Comparison of ENCODE assay signal across 10 mouse cellular contexts in the genomic region with DNA sequence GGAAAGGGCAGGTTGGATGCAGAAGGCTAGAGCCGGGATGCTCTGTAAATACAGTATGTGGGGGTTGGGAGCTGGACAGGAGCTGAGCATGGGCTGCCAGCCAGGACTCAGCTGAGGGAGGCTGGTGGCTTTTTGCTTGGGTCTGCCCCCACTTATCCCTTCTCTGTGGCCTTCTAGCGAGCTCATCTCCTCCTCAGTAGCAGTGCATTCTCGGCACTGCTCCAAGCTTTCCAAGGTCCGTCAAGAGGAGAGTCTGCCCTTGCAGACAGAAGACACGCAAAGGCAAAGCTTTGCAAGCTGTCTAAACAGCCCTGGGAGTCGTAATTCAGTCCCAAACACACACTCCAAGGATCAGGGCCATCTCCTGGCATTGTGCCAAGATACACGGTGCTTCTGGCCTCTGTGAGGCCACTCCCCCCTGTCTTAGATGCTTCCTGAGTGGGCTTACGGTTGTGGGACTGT. TPM values are rescaled to one million over a fixed set of nuclear protein-coding genes. Genes with fewer than 3 reads are reported as not detected.
DNase-seq lines count a peak whose midpoint lies in the region; ATAC-seq and TF ChIP-seq lines count a peak whose summit lies in the region.
"Had no signal": no experiment of that assay in that cellular context is flagged by ENCODE, and none has a peak within 500 bp of the region (broad histone marks: within the 10 kb centered on the region; RNA-seq: fewer than 3 reads in every experiment).

No protein-coding gene starts in this region.

- 0 out of 2 replicates have a peak, but pooled peaks have one; percentile 31 for ATAC-seq in cerebellum, adult (ENCODE audit: insufficient number of reproducible peaks, low FRiP score, low TSS enrichment)
- ATAC-seq in lung, embryonic 14.5 days (ENCODE audit: insufficient read depth), result peak; percentile 71; the same call in 1 of the 2 replicates
- no peak for ATAC-seq in embryonic facial prominence, embryonic 13.5 days (ENCODE audit: insufficient number of reproducible peaks, insufficient read depth, low FRiP score, low TSS enrichment, low read depth)

- H3K4me2 ChIP-seq in lung, embryonic 14.5 days, result no peak overlapping the region
- H3K4me2 ChIP-seq in embryonic facial prominence, embryonic 13.5 days, result no peak overlapping the region

- H3K9me3 ChIP-seq in lung, embryonic 14.5 days (ENCODE audit: low read depth, low read length), result no peaks in the 10 kb centered on the region
- H3K9me3 ChIP-seq in embryonic facial prominence, embryonic 13.5 days, result no peaks in the 10 kb centered on the region

- no peak for TF ChIP-seq CTCF in lung, embryonic 14.5 days (IDR thresholded peaks at IDR 0.05; ENCODE audit: low read depth)

- no peak for DNase-seq in cerebellum, adult 11-12 months
- DNase-seq in lung, embryonic 14.5 days, result peak; percentile 67
- no peak for DNase-seq in lung, postnatal 14 days
- peak; percentile 84 for DNase-seq in ovary, postnatal 36 days (ENCODE audit: low spot score)
- no peak for DNase-seq in urinary bladder, postnatal 10 days (ENCODE audit: low spot score)
- DNase-seq in left cerebral cortex, adult 18-20 months (ENCODE audit: low spot score in 2 of 2), result no peak

- no peaks in the 10 kb centered on the region for H3K27me3 ChIP-seq in lung, embryonic 14.5 days (ENCODE audit: insufficient read depth, low read length)
- no peaks in the 10 kb centered on the region for H3K27me3 ChIP-seq in embryonic facial prominence, embryonic 13.5 days

- no peak overlapping the region for H3K9ac ChIP-seq in lung, embryonic 14.5 days
- H3K9ac ChIP-seq in embryonic facial prominence, embryonic 13.5 days, result 0 out of 2 replicates have a peak overlapping the region, but pooled peaks have one; percentile 8

- whole genome bisulfite sequencing in lung, embryonic 14.5 days, result 7% methylated on average over 8 of the region's 8 CpGs
- WGBS in embryonic facial prominence, embryonic 13.5 days, result 26% methylated on average over 8 of the region's 8 CpGs

- H3K4me1 ChIP-seq in lung, embryonic 14.5 days (ENCODE audit: insufficient read depth), result peaks cover 5% of the 10 kb centered on the region
- H3K4me1 ChIP-seq in embryonic facial prominence, embryonic 13.5 days, result peaks cover 11% of the 10 kb centered on the region

- H3K4me3 ChIP-seq in lung, embryonic 14.5 days (ENCODE audit: low read depth, low read length), result no peak overlapping the region
- no peak overlapping the region for H3K4me3 ChIP-seq in embryonic facial prominence, embryonic 13.5 days
- H3K4me3 ChIP-seq: left cerebral cortex, adult 2 months had no signal

- no peaks in the 10 kb centered on the region for H3K36me3 ChIP-seq in lung, embryonic 14.5 days (ENCODE audit: insufficient read depth)
- no peaks in the 10 kb centered on the region for H3K36me3 ChIP-seq in embryonic facial prominence, embryonic 13.5 days

- no peak overlapping the region for H3K27ac ChIP-seq in lung, embryonic 14.5 days (ENCODE audit: low read depth)
- no peak overlapping the region for H3K27ac ChIP-seq in embryonic facial prominence, embryonic 13.5 days
- H3K27ac ChIP-seq: left cerebral cortex, adult 2 months had no signal

RNA-seq across cellular contexts. Expression of a gene that starts 33.0 kb away (rescaled TPM):
- polyA plus RNA-seq in lung, embryonic 14.5 days (2014; fragmentation: Nextera tagmentation; extraction: Ambion mirVana), result not detected in 2 replicates
- not detected in 2 replicates for polyA plus RNA-seq in embryonic facial prominence, embryonic 13.5 days (2015; fragmentation: Nextera tagmentation; extraction: Ambion mirVana)
- not detected for total RNA-seq in left cerebral cortex, adult 18-20 months (2021)
- total RNA-seq: left cerebral cortex, adult 2 months had no signal
- polyA plus RNA-seq: thymus, postnatal 0 days had no signal

Comparison
In these comparisons a context has a peak if more than half of its experiments do, and no peak if none do; other contexts are left out.
1. DNase-seq: peak in lung, embryonic 14.5 days (single experiment) and ovary, postnatal 36 days (single experiment); none in cerebellum, adult 11-12 months (single experiment), lung, postnatal 14 days (single experiment), urinary bladder, postnatal 10 days (single experiment) and left cerebral cortex, adult 18-20 months (0 of 2).